Mouse (Mus musculus) ZHBTc4 (cell line): Measurements from ENCODE around the gene Xxylt1.

Experiments used
- DNase-seq: peaks from one replicate; pipeline ENCODE4 v3.0.0-alpha.2; 2011; ENCODE audit warnings: low read depth, low spot score

Xxylt1 gene

GRCm38 (mm10) chr16:30918866-30919265, 162.4 kb downstream of the Xxylt1 start:
- no peak for DNase-seq

- DNase-seq: no peak
Measured at GRCm38 (mm10) chr16:30916931-30917330, 164.3 kb downstream of the Xxylt1 start.

GRCm38 (mm10) chr16:30915611-30916220, 165.5 kb downstream of the Xxylt1 start:
- no peak for DNase-seq
